In the genomic region with DNA sequence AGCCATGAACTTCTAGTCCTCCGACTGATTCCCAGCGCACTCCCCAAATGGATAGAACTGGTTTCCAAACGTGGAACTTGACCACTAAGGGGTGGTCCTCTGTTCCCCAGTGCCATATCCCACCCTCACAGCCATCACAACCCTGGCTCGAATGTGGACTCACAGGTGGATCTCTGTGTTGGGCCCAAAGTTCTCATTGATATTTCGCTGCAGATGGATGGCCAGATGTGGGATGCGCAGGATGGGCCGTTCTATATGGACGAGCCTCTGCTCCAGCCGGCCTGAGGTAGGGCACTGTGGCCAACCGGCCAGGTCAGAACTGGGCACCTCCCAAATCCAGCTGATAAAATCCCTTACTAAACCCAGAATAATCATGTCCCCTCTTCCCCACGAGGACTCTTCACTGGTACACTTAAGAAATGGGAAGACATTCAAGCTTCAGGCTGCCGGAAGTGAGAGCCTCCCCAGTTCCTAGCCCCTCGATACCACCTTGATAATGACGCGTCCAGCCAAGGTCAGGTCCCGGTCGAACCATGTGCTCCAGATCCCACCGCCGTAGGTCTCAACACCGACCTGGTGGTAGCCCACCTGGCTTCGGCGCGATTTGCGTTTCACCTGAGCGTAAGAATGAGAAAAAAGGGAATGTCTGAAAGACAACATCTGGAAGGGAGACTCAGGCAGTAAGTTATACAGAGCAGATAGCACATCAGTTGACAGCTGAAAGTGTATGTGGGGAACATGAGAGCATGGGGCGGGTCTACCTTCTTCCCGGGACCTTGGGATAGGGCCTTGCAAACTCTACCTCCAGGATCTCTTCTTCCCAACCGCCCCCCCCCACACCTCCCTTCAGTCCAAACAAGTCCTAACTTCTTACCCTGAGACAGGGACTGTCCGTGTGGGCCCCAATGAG, we compare ENCODE assay signal across 8 mouse cellular contexts. TPM values are rescaled to one million over a fixed set of nuclear protein-coding genes. Genes with fewer than 3 reads are reported as not detected.
DNase-seq lines count a peak whose midpoint lies in the region; ATAC-seq and TF ChIP-seq lines count a peak whose summit lies in the region.

No protein-coding gene starts in this region.

- ATAC-seq in CD4-positive, CD25-positive, alpha-beta regulatory T cell, adult 4 months = no peak
- no peak for ATAC-seq in limb, embryonic 11.5 days (ENCODE audit: insufficient number of reproducible peaks, low FRiP score, low TSS enrichment, low read depth)
- no peak for ATAC-seq in granulocyte monocyte progenitor cell, adult 5-6 weeks (replicated peaks; ENCODE audit: poor library complexity, severe bottlenecking)

- peaks cover 2% of the 10 kb centered on the region; the same call in 1 of the 2 replicates for H3K36me3 ChIP-seq in testis, adult 2 months (ENCODE audit: control insufficient read depth, insufficient read depth, low read length)
- peaks cover 15% of the 10 kb centered on the region for H3K36me3 ChIP-seq in limb, embryonic 11.5 days (ENCODE audit: control insufficient read depth, insufficient read depth, low read length)
- peaks cover 40% of the 10 kb centered on the region for H3K36me3 ChIP-seq in small intestine, adult 2 months (ENCODE audit: control insufficient read depth, insufficient read depth, low read length)

- no peaks in the 10 kb centered on the region for H3K27me3 ChIP-seq in testis, adult 2 months (ENCODE audit: control insufficient read depth, insufficient read depth, low read length)
- H3K27me3 ChIP-seq in limb, embryonic 11.5 days (ENCODE audit: control insufficient read depth, insufficient read depth, low read length) = no peaks in the 10 kb centered on the region
- H3K27me3 ChIP-seq in small intestine, adult 2 months (ENCODE audit: control insufficient read depth, insufficient read depth, low read length) = no peaks in the 10 kb centered on the region

- TF ChIP-seq CTCF in testis, adult 2 months (IDR thresholded peaks at IDR 0.05; ENCODE audit: control insufficient read depth, insufficient read depth, insufficient replicate concordance, low read depth, low read length) = no peak
- no peak for TF ChIP-seq CTCF in small intestine, adult 2 months (IDR thresholded peaks at IDR 0.05; ENCODE audit: extremely low read depth, insufficient read length, insufficient replicate concordance, low read depth, low read length)

- peak; percentile 17 for DNase-seq in CD4-positive, CD25-positive, alpha-beta regulatory T cell, adult 2 months (ENCODE audit: low read depth, low spot score)
- no peak for DNase-seq in testis, postnatal 10 days (ENCODE audit: low spot score)
- DNase-seq in limb, embryonic 11.5 days (ENCODE audit: low spot score) = no peak
- DNase-seq in left cerebral cortex, postnatal 36 days (ENCODE audit: low spot score in 2 of 2) = no peak

- H3K9me3 ChIP-seq in limb, embryonic 11.5 days (ENCODE audit: control insufficient read depth, low read length) = no peaks in the 10 kb centered on the region

- H3K27ac ChIP-seq in testis, adult 2 months (ENCODE audit: control insufficient read depth, insufficient read depth, low read depth, low read length) = no peak overlapping the region
- no peak overlapping the region for H3K27ac ChIP-seq in limb, embryonic 11.5 days (replicated peaks; ENCODE audit: low read depth, low read length)
- peak overlapping the region; percentile 97; the same call in 1 of the 2 replicates for H3K27ac ChIP-seq in small intestine, adult 2 months (ENCODE audit: insufficient read depth, low read depth, low read length)

- H3K4me2 ChIP-seq in limb, embryonic 11.5 days (ENCODE audit: low read depth, severe bottlenecking) = peak overlapping the region; percentile 79

- intact Hi-C loops in left cerebral cortex, postnatal 36 days (cut with DNase I) = no loop called here

- no peak for TF ChIP-seq POLR2A in testis, adult 2 months (IDR thresholded peaks at IDR 0.05; ENCODE audit: control insufficient read depth, low read depth, low read length)
- no peak for TF ChIP-seq POLR2A in small intestine, adult 2 months (IDR thresholded peaks at IDR 0.05; ENCODE audit: low read depth, low read length)

- peak overlapping the region; percentile 66; the same call in 1 of the 2 replicates for H3K9ac ChIP-seq in limb, embryonic 11.5 days (ENCODE audit: low read length)

- H3K4me3 ChIP-seq in testis, adult 2 months (ENCODE audit: control insufficient read depth, low read depth, low read length) = peak overlapping the region; percentile 96
- peak overlapping the region; percentile 65 for H3K4me3 ChIP-seq in limb, embryonic 11.5 days (ENCODE audit: low read depth, low read length)
- peak overlapping the region; percentile 78 for H3K4me3 ChIP-seq in small intestine, adult 2 months (ENCODE audit: low read depth, low read length)

- H3K4me1 ChIP-seq in testis, adult 2 months (ENCODE audit: control insufficient read depth, insufficient read depth, low read length) = peaks cover 18% of the 10 kb centered on the region
- H3K4me1 ChIP-seq in limb, embryonic 11.5 days (ENCODE audit: control insufficient read depth, insufficient read depth, low read length) = peaks cover 5% of the 10 kb centered on the region; the same call in 1 of the 2 replicates
- H3K4me1 ChIP-seq in small intestine, adult 2 months (ENCODE audit: control insufficient read depth, insufficient read depth, insufficient read length, low read length) = peaks cover 6% of the 10 kb centered on the region; the same call in 1 of the 2 replicates

- 86% methylated on average over 29 of the region's 29 CpGs for WGBS in limb, embryonic 11.5 days
- WGBS in small intestine, adult 2 months = 82% methylated on average over 29 of the region's 29 CpGs

RNA-seq across cellular contexts. Expression of a gene that starts 2.1 kb away (rescaled TPM):
- polyA plus RNA-seq in CD4-positive, CD25-positive, alpha-beta regulatory T cell, adult 4 months (2017; shearing (Covaris generic)) = 10 to 100 TPM; 56.0 to 90.5 TPM
- polyA plus RNA-seq in testis, adult 2 months (2012; rRNA removed) = 158 and 175 TPM in 2 replicates
- 112 TPM in 2 replicates for polyA plus RNA-seq in limb, embryonic 11.5 days (2014; fragmentation: Nextera tagmentation; extraction: Ambion mirVana)
- polyA plus RNA-seq in small intestine, adult 2 months (2012; rRNA removed) = 157 and 865 TPM in 2 replicates
- 35.6 and 44.7 TPM in 2 replicates for total RNA-seq in granulocyte monocyte progenitor cell, adult 5-6 weeks (2014; fragmentation: Nextera tagmentation)
- total RNA-seq in granulocyte monocyte progenitor cell, adult 5-6 weeks (2017) = 26.6 and 47.7 TPM in 2 replicates
- 10 to 100 TPM; 51.9 to 55.9 TPM for total RNA-seq in left cerebral cortex, postnatal 36 days (2021)

RNA-seq across cellular contexts. Expression of a gene that starts 37.5 kb away (rescaled TPM):
- not detected for polyA plus RNA-seq in CD4-positive, CD25-positive, alpha-beta regulatory T cell, adult 4 months (2017; shearing (Covaris generic))
- polyA plus RNA-seq in testis, adult 2 months (2012; rRNA removed) = 0.20 TPM in 1 of 2 replicates, not detected in the other
- not detected in 2 replicates for polyA plus RNA-seq in limb, embryonic 11.5 days (2014; fragmentation: Nextera tagmentation; extraction: Ambion mirVana)
- 1.8 and 6.2 TPM in 2 replicates for polyA plus RNA-seq in small intestine, adult 2 months (2012; rRNA removed)
- not detected in 2 replicates for total RNA-seq in granulocyte monocyte progenitor cell, adult 5-6 weeks (2014; fragmentation: Nextera tagmentation)
- not detected in 2 replicates for total RNA-seq in granulocyte monocyte progenitor cell, adult 5-6 weeks (2017)
- 100 to 1,000 TPM; 122 to 146 TPM for total RNA-seq in left cerebral cortex, postnatal 36 days (2021)

RNA-seq across cellular contexts. Expression of a gene that starts 44.4 kb away (rescaled TPM):
- polyA plus RNA-seq in CD4-positive, CD25-positive, alpha-beta regulatory T cell, adult 4 months (2017; shearing (Covaris generic)) = not detected
- polyA plus RNA-seq in testis, adult 2 months (2012; rRNA removed) = 3.6 and 9.8 TPM in 2 replicates
- polyA plus RNA-seq in limb, embryonic 11.5 days (2014; fragmentation: Nextera tagmentation; extraction: Ambion mirVana) = 5.0 and 5.3 TPM in 2 replicates
- polyA plus RNA-seq in small intestine, adult 2 months (2012; rRNA removed) = 152 and 216 TPM in 2 replicates
- total RNA-seq in granulocyte monocyte progenitor cell, adult 5-6 weeks (2014; fragmentation: Nextera tagmentation) = not detected in 2 replicates
- total RNA-seq in granulocyte monocyte progenitor cell, adult 5-6 weeks (2017) = not detected in 2 replicates
- 1 to 10 TPM in 1 of 2 experiments, under 1 TPM in 1; 0.84 to 1.5 TPM for total RNA-seq in left cerebral cortex, postnatal 36 days (2021)

RNA-seq across cellular contexts. Expression of a gene that starts 51.4 kb away (rescaled TPM):
- under 1 TPM; 0.22 to 0.61 TPM for polyA plus RNA-seq in CD4-positive, CD25-positive, alpha-beta regulatory T cell, adult 4 months (2017; shearing (Covaris generic))
- 0.41 and 0.49 TPM in 2 replicates for polyA plus RNA-seq in testis, adult 2 months (2012; rRNA removed)
- 0.16 and 0.17 TPM in 2 replicates for polyA plus RNA-seq in limb, embryonic 11.5 days (2014; fragmentation: Nextera tagmentation; extraction: Ambion mirVana)
- 2.8 and 6.2 TPM in 2 replicates for polyA plus RNA-seq in small intestine, adult 2 months (2012; rRNA removed)
- not detected in 2 replicates for total RNA-seq in granulocyte monocyte progenitor cell, adult 5-6 weeks (2014; fragmentation: Nextera tagmentation)
- total RNA-seq in granulocyte monocyte progenitor cell, adult 5-6 weeks (2017) = not detected in 2 replicates
- total RNA-seq in left cerebral cortex, postnatal 36 days (2021) = 100 to 1,000 TPM; 468 to 499 TPM

RNA-seq across cellular contexts. Expression of a gene that starts 59.4 kb away (rescaled TPM):
- polyA plus RNA-seq in CD4-positive, CD25-positive, alpha-beta regulatory T cell, adult 4 months (2017; shearing (Covaris generic)) = under 1 TPM in 1 of 2 experiments, not detected in 1; 0.03 TPM
- 1.4 and 5.8 TPM in 2 replicates for polyA plus RNA-seq in testis, adult 2 months (2012; rRNA removed)
- 32.9 and 33.6 TPM in 2 replicates for polyA plus RNA-seq in limb, embryonic 11.5 days (2014; fragmentation: Nextera tagmentation; extraction: Ambion mirVana)
- 21.5 and 23.2 TPM in 2 replicates for polyA plus RNA-seq in small intestine, adult 2 months (2012; rRNA removed)
- total RNA-seq in granulocyte monocyte progenitor cell, adult 5-6 weeks (2014; fragmentation: Nextera tagmentation) = not detected in 2 replicates
- 0.05 TPM in 1 of 2 replicates, not detected in the other for total RNA-seq in granulocyte monocyte progenitor cell, adult 5-6 weeks (2017)
- total RNA-seq in left cerebral cortex, postnatal 36 days (2021) = 100 to 1,000 TPM; 173 to 212 TPM

Comparison
In these comparisons a context has a peak if more than half of its experiments do, and no peak if none do; other contexts are left out.
1. RNA of a gene that starts 44.4 kb away (polyA plus RNA-seq): 152 to 216 TPM in small intestine, adult 2 months; 5.0 to 5.3 TPM in limb, embryonic 11.5 days, 3.6 to 9.8 TPM in testis, adult 2 months and not detected in CD4-positive, CD25-positive, alpha-beta regulatory T cell, adult 4 months; every median in the first group is over 10 times any median in the second.
2. Peak in every context shown above with its lines, with median percentiles within 50 percentile points of each other: H3K4me3 ChIP-seq.